ENCODE assay signal across 13 mouse cellular contexts in the genomic region with DNA sequence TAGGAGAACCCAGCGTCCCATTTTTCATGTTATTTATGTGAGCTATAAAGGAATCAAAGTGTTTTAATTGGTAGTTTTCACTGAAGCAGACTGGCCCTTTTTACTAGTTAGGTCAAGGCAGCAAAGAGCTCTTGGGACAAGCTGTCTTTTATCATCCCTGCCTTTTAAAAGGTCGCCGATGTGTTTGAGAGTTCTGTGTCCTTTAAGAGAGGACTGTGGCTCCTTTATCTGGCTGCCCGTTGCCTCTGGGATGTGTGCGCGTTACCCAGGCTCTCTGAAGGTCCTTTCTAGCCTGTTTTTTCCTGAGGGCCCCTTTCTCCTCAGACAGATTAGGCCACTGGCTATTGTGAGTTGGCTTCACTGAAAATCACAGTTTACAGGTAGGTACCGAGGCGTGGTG.
DNase-seq lines count a peak whose midpoint lies in the region; ATAC-seq and TF ChIP-seq lines count a peak whose summit lies in the region.
"Had no signal": no experiment of that assay in that cellular context is flagged by ENCODE, and none has a peak within 500 bp of the region (broad histone marks: within the 10 kb centered on the region; RNA-seq: fewer than 3 reads in every experiment).

No protein-coding gene starts in this region.

- no peaks in the 10 kb centered on the region for H3K36me3 ChIP-seq in forebrain, embryonic 10.5 days (replicated peaks)
- H3K36me3 ChIP-seq in forebrain, postnatal 0 days (ENCODE audit: insufficient read depth) = no peaks in the 10 kb centered on the region
- no peaks in the 10 kb centered on the region for H3K36me3 ChIP-seq in hindbrain, embryonic 11.5 days (ENCODE audit: control insufficient read depth, insufficient read depth, low read length)
- no peaks in the 10 kb centered on the region for H3K36me3 ChIP-seq in hindbrain, embryonic 12.5 days
- no peaks in the 10 kb centered on the region for H3K36me3 ChIP-seq in ES-Bruce4 (ENCODE audit: control insufficient read depth, insufficient read depth, low read length, poor library complexity, severe bottlenecking)
- no peaks in the 10 kb centered on the region for H3K36me3 ChIP-seq in forebrain, embryonic 13.5 days (ENCODE audit: poor library complexity, severe bottlenecking)
- H3K36me3 ChIP-seq: liver, embryonic 12.5 days had no signal

- H3K4me2 ChIP-seq in forebrain, postnatal 0 days (ENCODE audit: low read depth) = no peak overlapping the region
- H3K4me2 ChIP-seq in hindbrain, embryonic 11.5 days (replicated peaks; ENCODE audit: low read depth, low read length) = no peak overlapping the region
- H3K4me2 ChIP-seq in hindbrain, embryonic 12.5 days (replicated peaks) = no peak overlapping the region
- H3K4me2 ChIP-seq in forebrain, embryonic 13.5 days = peak overlapping the region; percentile 30
- H3K4me2 ChIP-seq: liver, embryonic 12.5 days had no signal

- H3K4me1 ChIP-seq in forebrain, embryonic 10.5 days = peaks cover 54% of the 10 kb centered on the region
- H3K4me1 ChIP-seq in forebrain, postnatal 0 days (ENCODE audit: insufficient read depth) = no peaks in the 10 kb centered on the region
- no peaks in the 10 kb centered on the region for H3K4me1 ChIP-seq in hindbrain, embryonic 11.5 days (replicated peaks; ENCODE audit: control insufficient read depth, insufficient read depth, low read length)
- peaks cover 34% of the 10 kb centered on the region for H3K4me1 ChIP-seq in hindbrain, embryonic 12.5 days
- peaks cover 10% of the 10 kb centered on the region for H3K4me1 ChIP-seq in ES-Bruce4 (ENCODE audit: control insufficient read depth, insufficient read depth, low read length)
- peaks cover 36% of the 10 kb centered on the region for H3K4me1 ChIP-seq in forebrain, embryonic 13.5 days

- H3K27me3 ChIP-seq in forebrain, embryonic 10.5 days (ENCODE audit: poor library complexity, severe bottlenecking) = no peaks in the 10 kb centered on the region
- H3K27me3 ChIP-seq in forebrain, postnatal 0 days (ENCODE audit: insufficient read depth, low read length) = no peaks in the 10 kb centered on the region
- no peaks in the 10 kb centered on the region for H3K27me3 ChIP-seq in hindbrain, embryonic 11.5 days (ENCODE audit: control insufficient read depth, insufficient read depth, low read length)
- no peaks in the 10 kb centered on the region for H3K27me3 ChIP-seq in hindbrain, embryonic 12.5 days
- no peaks in the 10 kb centered on the region for H3K27me3 ChIP-seq in ES-Bruce4 (ENCODE audit: control insufficient read depth, insufficient read depth, low read length, poor library complexity, severe bottlenecking)
- no peaks in the 10 kb centered on the region for H3K27me3 ChIP-seq in forebrain, embryonic 13.5 days
- H3K27me3 ChIP-seq: liver, embryonic 12.5 days had no signal

- H3K4me3 ChIP-seq in forebrain, embryonic 10.5 days = peak overlapping the region; percentile 16; the same call in 1 of the 2 replicates
- no peak overlapping the region for H3K4me3 ChIP-seq in forebrain, postnatal 0 days (ENCODE audit: low read depth, low read length)
- no peak overlapping the region for H3K4me3 ChIP-seq in hindbrain, embryonic 11.5 days (ENCODE audit: low read depth, low read length)
- no peak overlapping the region for H3K4me3 ChIP-seq in hindbrain, embryonic 12.5 days
- H3K4me3 ChIP-seq in ES-Bruce4 (ENCODE audit: low read depth, low read length) = no peak overlapping the region
- no peak overlapping the region for H3K4me3 ChIP-seq in forebrain, embryonic 13.5 days
- H3K4me3 ChIP-seq: liver, embryonic 12.5 days had no signal

- peak overlapping the region; percentile 77 for H3K27ac ChIP-seq in forebrain, embryonic 10.5 days
- no peak overlapping the region for H3K27ac ChIP-seq in forebrain, postnatal 0 days (ENCODE audit: low read depth, low read length)
- H3K27ac ChIP-seq in hindbrain, embryonic 11.5 days (ENCODE audit: low read depth, low read length) = no peak overlapping the region
- H3K27ac ChIP-seq in hindbrain, embryonic 12.5 days = no peak overlapping the region
- peak overlapping the region; percentile 98 for H3K27ac ChIP-seq in ES-Bruce4 (ENCODE audit: insufficient read depth, low read length)
- no peak overlapping the region for H3K27ac ChIP-seq in forebrain, embryonic 13.5 days
- H3K27ac ChIP-seq: liver, embryonic 12.5 days had no signal

- H3K9ac ChIP-seq in forebrain, postnatal 0 days = no peak overlapping the region
- no peak overlapping the region; the same call in 1 of the 2 replicates for H3K9ac ChIP-seq in hindbrain, embryonic 11.5 days (ENCODE audit: low read depth, low read length)
- H3K9ac ChIP-seq in hindbrain, embryonic 12.5 days = no peak overlapping the region
- peak overlapping the region; percentile 39 for H3K9ac ChIP-seq in ES-Bruce4 (ENCODE audit: low read depth, poor library complexity, severe bottlenecking)
- H3K9ac ChIP-seq in forebrain, embryonic 13.5 days = no peak overlapping the region
- H3K9ac ChIP-seq: liver, embryonic 12.5 days had no signal

- 6% methylated on average over 8 of the region's 8 CpGs for WGBS in forebrain, embryonic 10.5 days
- 13% methylated on average over 8 of the region's 8 CpGs for WGBS in forebrain, postnatal 0 days
- 16% methylated on average over 8 of the region's 8 CpGs for WGBS in hindbrain, embryonic 11.5 days
- whole genome bisulfite sequencing in hindbrain, embryonic 12.5 days = 12% methylated on average over 8 of the region's 8 CpGs
- 8% methylated on average over 8 of the region's 8 CpGs for WGBS in forebrain, embryonic 13.5 days

- peak; percentile 90 for TF ChIP-seq EP300 in ES-Bruce4 (IDR thresholded peaks at IDR 0.05; ENCODE audit: insufficient read depth, low read depth, low read length)

- ATAC-seq in forebrain, postnatal 0 days = no peak
- ATAC-seq in hindbrain, embryonic 11.5 days (ENCODE audit: low FRiP score) = no peak
- ATAC-seq in hindbrain, embryonic 12.5 days (ENCODE audit: low FRiP score) = no peak
- ATAC-seq in forebrain, embryonic 13.5 days = no peak
- ATAC-seq: liver, embryonic 12.5 days had no signal

- TF ChIP-seq POLR2A in ES-Bruce4 (IDR thresholded peaks at IDR 0.05; ENCODE audit: insufficient read depth, low read length) = no peak

- no peak for TF ChIP-seq CTCF in forebrain, postnatal 0 days (IDR thresholded peaks at IDR 0.05; ENCODE audit: low read depth)
- TF ChIP-seq CTCF in ES-Bruce4 (IDR thresholded peaks at IDR 0.05; ENCODE audit: low read depth, low read length) = no peak

- H3K9me3 ChIP-seq in forebrain, embryonic 10.5 days = no peaks in the 10 kb centered on the region
- H3K9me3 ChIP-seq in forebrain, postnatal 0 days (ENCODE audit: low read length) = no peaks in the 10 kb centered on the region
- no peaks in the 10 kb centered on the region for H3K9me3 ChIP-seq in hindbrain, embryonic 11.5 days (ENCODE audit: control insufficient read depth, low read length)
- no peaks in the 10 kb centered on the region for H3K9me3 ChIP-seq in hindbrain, embryonic 12.5 days (replicated peaks)
- 0 out of 2 replicates have a peak, but pooled peaks cover 3% of the 10 kb centered on the region for H3K9me3 ChIP-seq in ES-Bruce4 (replicated peaks; ENCODE audit: control insufficient read depth, insufficient read depth, low read length, poor library complexity, severe bottlenecking)
- no peaks in the 10 kb centered on the region for H3K9me3 ChIP-seq in forebrain, embryonic 13.5 days (replicated peaks)
- H3K9me3 ChIP-seq: liver, embryonic 12.5 days had no signal

- DNase-seq in forebrain, embryonic 10.5 days (ENCODE audit: extremely low spot score, low spot score) = no peak
- no peak for DNase-seq in forebrain, postnatal 0 days
- peak; percentile 34 for DNase-seq in hindbrain, embryonic 11.5 days (ENCODE audit: low spot score)
- no peak for DNase-seq in left cerebral cortex, adult 11 months (ENCODE audit: low spot score)
- DNase-seq in T-cell, adult 2 months (ENCODE audit: low spot score) = no peak
- DNase-seq: cerebellum, adult 18-20 months; kidney, adult 11 months; right cerebral cortex, postnatal 25 days; thymus, postnatal 25 days had no signal

Comparison
In these comparisons a context has a peak if more than half of its experiments do, and no peak if none do; other contexts are left out.
1. H3K27ac ChIP-seq: peak in forebrain, embryonic 10.5 days (single experiment) and ES-Bruce4 (single experiment); none in forebrain, postnatal 0 days (single experiment), hindbrain, embryonic 11.5 days (single experiment), hindbrain, embryonic 12.5 days (single experiment) and forebrain, embryonic 13.5 days (single experiment).